Mouse (Mus musculus): Measurements from ENCODE around the gene Styk1. TPM values are rescaled to one million over a fixed set of nuclear protein-coding genes. Genes with fewer than 3 reads are reported as not detected.

The Styk1 gene
- polyA plus RNA-seq, 2 experiments: 0.32 to 0.65 TPM

DNA sequence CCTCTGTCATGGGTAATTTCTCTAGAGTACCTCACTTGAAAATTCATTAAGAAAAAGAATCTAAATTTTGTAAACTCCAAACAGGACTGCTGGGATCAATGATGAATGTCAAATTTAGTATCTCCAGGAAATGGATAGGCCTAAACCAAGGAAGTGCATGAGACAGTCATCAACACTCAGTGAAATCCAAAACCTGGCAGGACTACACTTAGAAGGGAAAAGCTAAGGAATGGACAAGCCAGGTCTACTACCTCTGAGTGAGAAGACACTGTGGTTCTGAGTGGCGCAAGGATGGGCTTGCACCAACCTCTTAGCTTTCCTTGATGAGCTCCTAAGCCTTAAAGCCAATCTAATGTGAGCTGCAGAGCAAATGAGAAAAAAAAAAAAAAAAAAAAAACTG lies 32.1 kb upstream of the Styk1 start:
- Histone ChIP-seq H3K4me3 (ENCODE audit: insufficient read depth in 1 of 2, low read depth in 2 of 2, low read length in 2 of 2) (peak overlapping the region; percentile 32 to 85; a peak in 3 of 4 replicates), H3K9me3 (ENCODE audit: control insufficient read depth, low read length) (no peaks in the 10 kb centered on the region), H3K9ac (replicated peaks) (peak overlapping the region; percentile 95), H3K27me3 (ENCODE audit: control insufficient read depth, insufficient read depth, low read length) (no peaks in the 10 kb centered on the region), H3K4me2 (ENCODE audit: low read depth) (peak overlapping the region; percentile 88), H3K4me1 (replicated peaks; ENCODE audit: control insufficient read depth in 2 of 2, insufficient read depth in 2 of 2, low read length in 1 of 2) (peaks cover 29 to 43% of the 10 kb centered on the region in 2 experiments), H3K27ac (peak overlapping the region; percentile 41), H3K36me3 (replicated peaks; ENCODE audit: control insufficient read depth, insufficient read depth, low read depth) (peaks cover 25% of the 10 kb centered on the region)
- no peak for TF ChIP-seq EP300 (IDR thresholded peaks at IDR 0.05; ENCODE audit: low read depth)
- WGBS (ENCODE audit: insufficient replicate concordance): 80% methylated on average over 1 of the region's 1 CpGs
- no peak for DNase-seq (ENCODE audit: low read depth in 3 of 3, low spot score in 3 of 3)
- no peak for ATAC-seq (ENCODE audit: insufficient read depth)

DNA sequence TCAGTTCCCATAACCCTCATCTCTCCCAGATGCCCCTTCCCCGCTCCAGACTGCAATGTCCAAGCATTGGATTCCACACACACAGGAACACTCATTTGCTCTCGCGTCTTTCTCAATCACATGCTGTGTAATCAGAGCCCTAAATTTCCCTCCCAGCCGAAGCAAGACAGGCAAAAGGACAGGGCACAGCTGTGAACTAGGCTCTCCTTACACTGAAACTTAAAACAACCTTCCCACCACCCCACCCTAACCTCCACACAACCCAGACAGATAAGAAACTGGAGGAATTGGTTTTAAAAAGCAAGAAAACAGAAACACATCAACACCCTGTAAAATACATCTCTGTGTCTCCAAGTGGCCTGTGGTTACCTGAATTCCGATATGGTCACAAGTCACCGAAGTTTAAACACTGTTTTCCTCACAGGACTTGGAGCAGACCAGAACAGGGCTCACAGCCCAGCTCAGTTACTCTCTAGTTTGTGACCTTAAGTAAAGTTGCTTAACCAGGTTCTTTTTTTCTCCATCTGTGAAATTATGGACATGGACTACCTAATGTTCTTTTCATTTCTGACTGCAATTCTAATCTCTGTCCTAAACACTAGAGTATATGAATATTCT lies 30.4 kb upstream of the Styk1 start:
- Histone ChIP-seq H3K4me2 (ENCODE audit: low read depth) (peak overlapping the region; percentile 64), H3K27ac (peak overlapping the region; percentile 54), H3K4me3 (ENCODE audit: insufficient read depth in 1 of 2, low read depth in 2 of 2, low read length in 2 of 2) (peak overlapping the region; percentile 32 to 33; a peak in 3 of 4 replicates), H3K27me3 (ENCODE audit: control insufficient read depth, insufficient read depth, low read length) (no peaks in the 10 kb centered on the region), H3K36me3 (replicated peaks; ENCODE audit: control insufficient read depth, insufficient read depth, low read depth) (peaks cover 41% of the 10 kb centered on the region), H3K9me3 (ENCODE audit: control insufficient read depth, low read length) (no peaks in the 10 kb centered on the region), H3K9ac (replicated peaks) (peak overlapping the region; percentile 53), H3K4me1 (replicated peaks; ENCODE audit: control insufficient read depth in 2 of 2, insufficient read depth in 2 of 2, low read length in 1 of 2) (peaks cover 29 to 38% of the 10 kb centered on the region in 2 experiments)
- ATAC-seq (ENCODE audit: insufficient read depth): no peak
- DNase-seq (ENCODE audit: low read depth in 3 of 3, low spot score in 3 of 3): peak in 1 of 3 experiments; percentile 17
- 44% methylated on average over 6 of the region's 6 CpGs for WGBS (ENCODE audit: insufficient replicate concordance)
- TF ChIP-seq CTCF (IDR thresholded peaks at IDR 0.05; ENCODE audit: low read depth) (no peak), EP300 (IDR thresholded peaks at IDR 0.05; ENCODE audit: low read depth) (no peak)

DNA sequence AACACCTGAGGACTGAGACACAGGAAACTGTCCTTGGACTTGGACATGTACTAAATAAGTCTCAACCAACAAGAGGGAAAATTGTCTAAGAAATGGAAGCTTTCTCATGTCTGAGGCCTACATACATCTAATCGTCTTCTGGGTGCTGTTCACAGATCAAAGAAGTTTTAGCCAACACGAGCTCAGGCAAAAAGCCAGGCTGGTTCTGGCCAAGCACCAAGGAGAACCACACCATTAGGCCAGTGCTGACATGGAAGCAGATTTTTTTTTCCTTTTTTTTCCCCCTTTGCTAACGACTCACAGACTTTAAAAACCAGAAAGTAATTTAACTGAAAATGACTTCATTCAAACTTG lies 29.6 kb upstream of the Styk1 start:
- peaks cover 50% of the 10 kb centered on the region for H3K36me3 ChIP-seq (replicated peaks; ENCODE audit: control insufficient read depth, insufficient read depth, low read depth)
- DNase-seq (ENCODE audit: low read depth in 3 of 3, low spot score in 3 of 3): no peak
- WGBS (ENCODE audit: insufficient replicate concordance): 68% methylated on average over 3 of the region's 3 CpGs

DNA sequence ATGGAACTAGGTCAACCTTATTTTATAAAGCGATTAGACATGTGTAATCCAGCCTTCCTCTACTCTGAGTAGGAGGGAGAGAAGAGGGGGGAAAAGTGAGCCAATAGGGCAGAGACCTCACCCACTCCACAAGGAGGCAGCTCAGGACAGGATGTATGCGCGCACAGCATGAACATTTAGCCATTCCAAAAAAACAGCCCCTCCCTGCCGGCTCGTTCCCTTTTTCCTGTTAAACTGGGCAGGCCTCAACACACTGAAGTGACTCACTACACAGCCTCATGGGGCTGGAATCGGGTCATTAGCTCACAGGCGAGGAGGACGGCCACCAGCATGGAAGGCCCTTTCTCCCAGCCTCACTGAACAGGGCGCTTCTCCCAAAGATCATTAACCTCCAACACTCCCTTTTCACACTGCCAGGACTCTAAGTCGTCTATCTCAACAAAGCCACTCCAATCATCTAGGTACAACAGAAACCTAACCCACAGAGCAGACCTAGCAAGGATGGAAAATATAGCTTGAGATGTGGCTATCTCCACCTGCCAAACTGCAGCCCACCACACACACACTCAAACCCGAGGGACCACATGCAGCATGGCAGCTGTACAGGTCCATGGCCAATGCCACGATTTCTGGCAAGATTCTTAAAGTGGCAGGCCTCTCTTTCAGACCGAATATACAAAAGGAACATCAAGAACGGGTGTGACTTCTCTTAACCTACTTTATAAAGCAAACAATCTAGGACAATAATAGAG lies 29.0 kb upstream of the Styk1 start:
- H3K9ac ChIP-seq (replicated peaks): no peak overlapping the region
- no peak overlapping the region for H3K4me3 ChIP-seq (ENCODE audit: insufficient read depth in 1 of 2, low read depth in 2 of 2, low read length in 2 of 2)
- peaks cover 55% of the 10 kb centered on the region for H3K36me3 ChIP-seq (replicated peaks; ENCODE audit: control insufficient read depth, insufficient read depth, low read depth)
- no peak for ATAC-seq (ENCODE audit: insufficient read depth)
- H3K27ac ChIP-seq: no peak overlapping the region
- DNase-seq (ENCODE audit: low read depth in 3 of 3, low spot score in 3 of 3): no peak
- 0 out of 2 replicates have a peak overlapping the region, but pooled peaks have one; percentile 3 for H3K4me2 ChIP-seq (ENCODE audit: low read depth)
- no peaks in the 10 kb centered on the region for H3K27me3 ChIP-seq (ENCODE audit: control insufficient read depth, insufficient read depth, low read length)
- peaks cover 29 to 35% of the 10 kb centered on the region in 2 experiments for H3K4me1 ChIP-seq (replicated peaks; ENCODE audit: control insufficient read depth in 2 of 2, insufficient read depth in 2 of 2, low read length in 1 of 2)
- 73% methylated on average over 14 of the region's 14 CpGs for WGBS (ENCODE audit: insufficient replicate concordance)
- H3K9me3 ChIP-seq (ENCODE audit: control insufficient read depth, low read length): no peaks in the 10 kb centered on the region
- no peak for TF ChIP-seq EP300 (IDR thresholded peaks at IDR 0.05; ENCODE audit: low read depth)
- no peak for TF ChIP-seq CTCF (IDR thresholded peaks at IDR 0.05; ENCODE audit: low read depth)

More for the DNA sequence above, 29.6 kb upstream of the Styk1 start:
- no peaks in the 10 kb centered on the region for H3K27me3 ChIP-seq (ENCODE audit: control insufficient read depth, insufficient read depth, low read length)
- no peaks in the 10 kb centered on the region for H3K9me3 ChIP-seq (ENCODE audit: control insufficient read depth, low read length)
- H3K27ac ChIP-seq: no peak overlapping the region
- peak overlapping the region; percentile 64; the same call in 1 of the 2 replicates for H3K4me2 ChIP-seq (ENCODE audit: low read depth)
- H3K9ac ChIP-seq (replicated peaks): no peak overlapping the region
- H3K4me3 ChIP-seq (ENCODE audit: insufficient read depth in 1 of 2, low read depth in 2 of 2, low read length in 2 of 2): no peak overlapping the region
- H3K4me1 ChIP-seq (replicated peaks; ENCODE audit: control insufficient read depth in 2 of 2, insufficient read depth in 2 of 2, low read length in 1 of 2): peaks cover 29 to 35% of the 10 kb centered on the region in 2 experiments
- ATAC-seq (ENCODE audit: insufficient read depth): no peak
- no peak for TF ChIP-seq EP300 (IDR thresholded peaks at IDR 0.05; ENCODE audit: low read depth)

DNA sequence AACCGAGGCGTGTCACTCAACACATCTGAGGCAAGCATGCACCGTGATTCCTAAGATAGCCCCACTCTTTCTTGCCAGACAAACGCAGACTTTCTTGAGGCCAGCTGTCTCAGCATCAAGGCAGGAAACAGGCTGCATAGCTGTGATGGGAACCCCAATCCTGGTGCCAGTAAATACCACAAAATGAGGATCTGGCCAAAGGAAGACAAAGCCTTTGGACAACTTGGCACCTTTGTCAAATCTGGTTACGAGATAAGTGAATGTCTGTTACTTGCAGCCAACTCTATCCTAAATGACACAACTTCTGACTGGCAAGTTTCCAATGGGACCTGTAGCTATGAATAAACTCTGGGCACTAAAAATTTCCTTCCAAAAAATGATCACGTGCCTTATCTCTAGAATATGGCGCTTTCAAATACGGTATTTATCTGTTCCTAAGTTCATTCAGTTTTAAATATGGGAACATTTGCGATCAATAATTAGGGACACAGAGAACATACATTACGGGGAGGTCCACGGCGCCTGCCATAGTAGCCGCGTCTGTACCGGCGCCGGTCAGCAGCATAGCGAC lies 25.5 kb upstream of the Styk1 start:
- Histone ChIP-seq H3K9ac (replicated peaks) (no peak overlapping the region), H3K4me1 (replicated peaks; ENCODE audit: control insufficient read depth in 2 of 2, insufficient read depth in 2 of 2, low read length in 1 of 2) (peaks cover 7 to 14% of the 10 kb centered on the region in 2 experiments), H3K9me3 (ENCODE audit: control insufficient read depth, low read length) (no peaks in the 10 kb centered on the region), H3K4me2 (ENCODE audit: low read depth) (no peak overlapping the region), H3K27ac (no peak overlapping the region), H3K27me3 (ENCODE audit: control insufficient read depth, insufficient read depth, low read length) (no peaks in the 10 kb centered on the region), H3K36me3 (replicated peaks; ENCODE audit: control insufficient read depth, insufficient read depth, low read depth) (peaks cover 87% of the 10 kb centered on the region), H3K4me3 (ENCODE audit: insufficient read depth in 1 of 2, low read depth in 2 of 2, low read length in 2 of 2) (no peak overlapping the region)
- TF ChIP-seq EP300 (IDR thresholded peaks at IDR 0.05; ENCODE audit: low read depth) (no peak), CTCF (IDR thresholded peaks at IDR 0.05; ENCODE audit: low read depth) (no peak)
- DNase-seq (ENCODE audit: low read depth in 3 of 3, low spot score in 3 of 3): no peak
- WGBS (ENCODE audit: insufficient replicate concordance): 87% methylated on average over 18 of the region's 18 CpGs
- ATAC-seq (ENCODE audit: insufficient read depth): no peak
